Mouse (Mus musculus) left cerebral cortex, adult 2 months (tissue): ENCODE data around the gene Cdcp2. TPM values are rescaled to one million over a fixed set of nuclear protein-coding genes. Genes with fewer than 3 reads are reported as not detected.
A peak's percentile ranks its signal among the peaks of the same experiment; 100 is the strongest.

Experiments
- DNase-seq, 2 experiments: peaks; one replicate each; pipeline ENCODE4 v3.0.0; 2021 to 2022; ENCODE audit warnings: low spot score in 2 of 2, mixed read lengths in 1 of 2; ENCODE audit errors: extremely low spot score in 1 of 2
- H3K27ac ChIP-seq: fragments of 200-600 bp; 2 replicates; pipeline ENCODE4 v1.8.1; 2022
- H3K4me3 ChIP-seq: fragments of 200-600 bp; 2 replicates; pipeline ENCODE4 v1.8.1; 2022
- CTCF ChIP-seq: fragments of 200-600 bp; IDR thresholded peaks from 2 replicates; pipeline ENCODE4 v1.8.1; 2022; ENCODE audit warnings: antibody characterized with exemption, mild to moderate bottlenecking, moderate library complexity
- intact Hi-C: fragments of 180-260 bp; cut with DNase I; formaldehyde crosslinking; loops from one replicate; pipeline ENCODE4 v1.15.1; 2025
- total RNA-seq, 2 experiments: library from RNA; stranded (reverse); gene quantifications; 2 replicates each; pipeline ENCODE4 v1.2.3; 2021

Gene Cdcp2
- total RNA-seq, 2 experiments from 2014 or later, result not detected

- intact Hi-C loops, result no loop called here
- H3K4me3 ChIP-seq, result no peak overlapping the region
- no peak for TF ChIP-seq CTCF
- DNase-seq, result no peak
- H3K27ac ChIP-seq, result no peak overlapping the region
Measured at GRCm38 (mm10) chr4:107120676-107121075, 24.0 kb downstream of the Cdcp2 start.

- Histone ChIP-seq H3K4me3 (no peak overlapping the region), H3K27ac (no peak overlapping the region)
- intact Hi-C loops, result no loop called here
- TF ChIP-seq CTCF, result peak; percentile 33
- no peak for DNase-seq
Measured at GRCm38 (mm10) chr4:107121165-107121943, 24.7 kb downstream of the Cdcp2 start.

- intact Hi-C loops, result no loop called here
Measured at GRCm38 (mm10) chr4:107124376-107124775, 27.7 kb downstream of the Cdcp2 start.

GRCm38 (mm10) chr4:107125101-107125500, 28.4 kb downstream of the Cdcp2 start:
- TF ChIP-seq CTCF, result peak; percentile 35

More at GRCm38 (mm10) chr4:107124376-107124775, 27.7 kb downstream of the Cdcp2 start:
- Histone ChIP-seq H3K27ac (no peak overlapping the region), H3K4me3 (no peak overlapping the region)
- TF ChIP-seq CTCF, result no peak
- no peak for DNase-seq

GRCm38 (mm10) chr4:107126389-107126788, 29.7 kb downstream of the Cdcp2 start:
- Histone ChIP-seq H3K4me3 (no peak overlapping the region), H3K27ac (no peak overlapping the region)
- no peak for TF ChIP-seq CTCF
- DNase-seq, result no peak
- intact Hi-C loops, result no loop called here

More at GRCm38 (mm10) chr4:107125101-107125500, 28.4 kb downstream of the Cdcp2 start:
- no peak for DNase-seq
- H3K4me3 ChIP-seq, result no peak overlapping the region
- no peak overlapping the region for H3K27ac ChIP-seq
- intact Hi-C loops, result no loop called here

- no peak for TF ChIP-seq CTCF
- Histone ChIP-seq H3K27ac (no peak overlapping the region), H3K4me3 (no peak overlapping the region)
- no peak for DNase-seq
- intact Hi-C loops, result no loop called here
Measured at GRCm38 (mm10) chr4:107126891-107127524, 30.3 kb downstream of the Cdcp2 start.

- H3K4me3 ChIP-seq, result no peak overlapping the region
- intact Hi-C loops, result no loop called here
- no peak overlapping the region for H3K27ac ChIP-seq
- no peak for DNase-seq
- no peak for TF ChIP-seq CTCF
Measured at GRCm38 (mm10) chr4:107127901-107128669, 31.4 kb downstream of the Cdcp2 start.

- Histone ChIP-seq H3K27ac (no peak overlapping the region), H3K4me3 (no peak overlapping the region)
- intact Hi-C loops, result no loop called here
- DNase-seq, result no peak
- TF ChIP-seq CTCF, result no peak
Measured at GRCm38 (mm10) chr4:107129373-107129772, 32.7 kb downstream of the Cdcp2 start.

GRCm38 (mm10) chr4:107130534-107130933, 33.8 kb downstream of the Cdcp2 start:
- intact Hi-C loops, result no loop called here
- DNase-seq, result peak; percentile 29 to 33
- H3K4me3 ChIP-seq, result no peak overlapping the region
- H3K27ac ChIP-seq, result no peak overlapping the region
- no peak for TF ChIP-seq CTCF

GRCm38 (mm10) chr4:107134891-107135290, 38.2 kb downstream of the Cdcp2 start:
- intact Hi-C loops, result no loop called here
- no peak for TF ChIP-seq CTCF
- Histone ChIP-seq H3K27ac (no peak overlapping the region), H3K4me3 (no peak overlapping the region)
- no peak for DNase-seq

- intact Hi-C loops, result no loop called here
- Histone ChIP-seq H3K27ac (no peak overlapping the region), H3K4me3 (no peak overlapping the region)
- no peak for TF ChIP-seq CTCF
- DNase-seq, result no peak
Measured at GRCm38 (mm10) chr4:107135663-107136062, 39.0 kb downstream of the Cdcp2 start.

- no peak overlapping the region for H3K4me3 ChIP-seq
- no peak overlapping the region for H3K27ac ChIP-seq
- intact Hi-C loops, result no loop called here
- no peak for TF ChIP-seq CTCF
- DNase-seq, result no peak
Measured at GRCm38 (mm10) chr4:107136531-107136930, 39.8 kb downstream of the Cdcp2 start.
